Mouse (Mus musculus) liver, embryonic 15.5 days (tissue): Measurements from ENCODE around the gene P2rx2. TPM values are rescaled to one million over a fixed set of nuclear protein-coding genes. Genes with fewer than 3 reads are reported as not detected.
A peak's percentile ranks its signal among the peaks of the same experiment; 100 is the strongest.

Source experiments
- ATAC-seq: fragments of 200-750 bp; cut with Nextera tagmentation; 2 replicates; pipeline ENCODE4 v1.8.0; 2017; ENCODE audit warnings: moderate number of reproducible peaks, mild to moderate bottlenecking, moderate library complexity; ENCODE audit not compliant: insufficient read depth
- H3K27ac ChIP-seq: fragments of 300-500 bp; sonication (generic); replicated peaks from 2 replicates; pipeline ENCODE4 v1.5.1; 2015; ENCODE audit warnings: mild to moderate bottlenecking, inconsistent platforms
- H3K27me3 ChIP-seq: fragments of 300-500 bp; sonication (generic); 2 replicates; pipeline ENCODE4 v1.6.1; 2015; ENCODE audit warnings: mild to moderate bottlenecking, inconsistent platforms
- H3K36me3 ChIP-seq: fragments of 300-500 bp; sonication (generic); replicated peaks from 2 replicates; pipeline ENCODE4 v1.6.1; 2015; ENCODE audit warnings: moderate library complexity, mild to moderate bottlenecking, inconsistent platforms
- H3K4me1 ChIP-seq: fragments of 300-500 bp; sonication (generic); replicated peaks from 2 replicates; pipeline ENCODE4 v1.6.1; 2015; ENCODE audit warnings: inconsistent platforms
- H3K4me2 ChIP-seq: fragments of 300-500 bp; sonication (generic); 2 replicates; pipeline ENCODE4 v1.6.1; 2015; ENCODE audit warnings: moderate library complexity, mild to moderate bottlenecking, inconsistent platforms
- H3K4me3 ChIP-seq: fragments of 300-500 bp; sonication (generic); replicated peaks from 2 replicates; pipeline ENCODE4 v1.5.1; 2015; ENCODE audit warnings: mild to moderate bottlenecking, inconsistent platforms
- H3K9ac ChIP-seq: fragments of 300-500 bp; sonication (generic); 2 replicates; pipeline ENCODE4 v1.6.1; 2015; ENCODE audit warnings: moderate library complexity, mild to moderate bottlenecking, inconsistent platforms
- H3K9me3 ChIP-seq: fragments of 300-500 bp; sonication (generic); replicated peaks from 2 replicates; pipeline ENCODE4 v1.6.1; 2016; ENCODE audit warnings: inconsistent platforms
- WGBS: fragments of 180-500 bp; shearing (Covaris S2); methylation state at CpG from one replicate; pipeline ENCODE4 v1.1.7; 2015; ENCODE audit warnings: mixed read lengths; ENCODE audit not compliant: insufficient replicate concordance; 5-methylcytosine and 5-hydroxymethylcytosine counted together
- polyA plus RNA-seq: library from polyadenylated mRNA; unstranded; fragments of >200 nt; fragmentation: Nextera tagmentation; extraction: Ambion mirVana; gene quantifications from 2 replicates; pipeline ENCODE4 v1.2.1, GENCODE M21; 2015

P2rx2 gene
- 0.09 TPM in 1 of 2 replicates, not detected in the other for polyA plus RNA-seq

DNA sequence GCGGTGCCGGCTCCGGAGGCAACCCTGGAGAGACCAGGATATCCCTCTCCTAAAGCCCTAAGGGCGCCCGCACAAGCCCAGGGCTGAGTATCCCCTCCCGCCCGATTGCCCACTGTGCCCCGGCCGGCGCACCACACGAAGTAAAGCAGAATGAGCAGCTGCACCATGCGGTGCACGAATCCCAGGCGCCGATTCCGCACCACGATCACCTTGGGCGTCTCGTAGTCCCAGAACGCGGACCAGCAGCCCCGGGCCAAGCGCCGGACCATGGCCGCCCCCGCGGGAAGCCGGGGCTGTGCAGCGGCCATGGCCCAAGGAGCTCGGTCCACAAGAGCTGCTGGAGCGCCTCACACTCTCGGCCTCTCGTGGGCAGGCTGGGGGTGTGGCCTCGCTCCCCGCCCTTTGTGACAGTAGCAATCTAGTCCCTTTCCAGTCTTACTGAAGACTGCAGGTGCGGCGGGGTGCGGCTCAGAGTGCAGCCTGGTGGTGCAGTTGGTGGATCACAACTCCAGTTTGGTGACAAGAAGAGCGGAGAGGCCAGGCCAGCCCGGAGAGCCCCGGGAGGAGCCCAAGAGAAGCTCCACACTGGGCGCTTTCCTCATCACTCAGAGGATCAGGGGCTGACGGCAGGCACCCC lies at the start of gene P2rx2:
Gene P2rx2, minus strand, starts transcription at position 565 of the 637 bp plus-strand sequence.
- H3K9ac ChIP-seq = no peak within 1 kb of the TSS
- H3K27ac ChIP-seq = no peak within 1 kb of the TSS
- ATAC-seq = peak; percentile 13; the same call in 1 of the 2 replicates
- H3K9me3 ChIP-seq = no peaks in the 10 kb centered on the region
- peaks cover 8% of the 10 kb centered on the region for H3K4me1 ChIP-seq
- peak within 1 kb of the TSS; percentile 67 for H3K4me2 ChIP-seq
- peaks cover 55% of the 10 kb centered on the region for H3K27me3 ChIP-seq
- 2% methylated on average over 43 of the region's 43 CpGs for WGBS
- peak within 1 kb of the TSS; percentile 42 for H3K4me3 ChIP-seq
- peaks cover 11% of the 10 kb centered on the region for H3K36me3 ChIP-seq

DNA sequence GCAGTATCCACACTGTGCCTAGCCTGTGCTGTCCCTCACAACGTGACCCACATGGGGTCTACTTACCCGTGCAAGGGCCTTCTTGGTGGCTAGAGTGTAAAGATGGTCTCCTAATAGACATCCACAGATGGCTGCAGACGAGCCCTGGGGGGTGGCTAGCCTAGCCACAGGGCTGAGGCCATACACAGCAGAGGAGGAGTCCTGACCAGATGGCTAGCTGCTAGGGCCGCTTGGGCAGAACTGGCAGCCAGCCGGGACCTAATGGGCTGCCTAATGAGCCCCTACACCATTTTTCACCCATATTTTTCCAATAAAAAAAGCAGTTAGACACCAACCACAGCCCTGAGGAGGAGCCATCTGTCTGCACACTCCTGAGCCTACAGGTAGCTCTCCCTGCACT lies 49.7 kb upstream of the P2rx2 start:
- 0 out of 2 replicates have a peak, but pooled peaks cover 8% of the 10 kb centered on the region for H3K4me1 ChIP-seq
- no peak overlapping the region for H3K9ac ChIP-seq
- no peaks in the 10 kb centered on the region for H3K36me3 ChIP-seq
- 66% methylated on average over 5 of the region's 5 CpGs for WGBS
- no peaks in the 10 kb centered on the region for H3K9me3 ChIP-seq
- no peak overlapping the region for H3K4me3 ChIP-seq
- no peak overlapping the region for H3K27ac ChIP-seq
- H3K4me2 ChIP-seq = no peak overlapping the region
- peaks cover under 1% of the 10 kb centered on the region for H3K27me3 ChIP-seq
- no peak for ATAC-seq

DNA sequence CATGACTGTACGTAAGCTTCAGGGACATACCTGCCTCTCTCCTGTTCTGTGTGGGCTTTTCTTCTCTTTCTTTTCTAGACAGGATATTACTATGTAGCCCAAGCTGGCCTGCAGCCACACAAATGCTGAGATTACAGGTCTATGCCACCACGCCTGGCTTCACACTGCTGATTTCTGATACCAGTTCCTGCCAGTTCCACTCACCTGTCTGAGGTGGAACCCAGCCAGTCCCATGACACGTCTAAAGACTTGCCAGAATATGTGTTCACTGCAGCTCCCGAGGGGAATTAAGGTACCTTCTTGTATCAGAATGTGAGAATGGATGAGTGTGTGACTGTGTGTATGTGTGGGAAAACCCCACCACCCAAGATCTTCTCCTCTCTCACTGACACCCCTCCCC lies 47.6 kb upstream of the P2rx2 start:
- no peak for ATAC-seq
- 66% methylated on average over 4 of the region's 4 CpGs for WGBS
- H3K36me3 ChIP-seq = no peaks in the 10 kb centered on the region

DNA sequence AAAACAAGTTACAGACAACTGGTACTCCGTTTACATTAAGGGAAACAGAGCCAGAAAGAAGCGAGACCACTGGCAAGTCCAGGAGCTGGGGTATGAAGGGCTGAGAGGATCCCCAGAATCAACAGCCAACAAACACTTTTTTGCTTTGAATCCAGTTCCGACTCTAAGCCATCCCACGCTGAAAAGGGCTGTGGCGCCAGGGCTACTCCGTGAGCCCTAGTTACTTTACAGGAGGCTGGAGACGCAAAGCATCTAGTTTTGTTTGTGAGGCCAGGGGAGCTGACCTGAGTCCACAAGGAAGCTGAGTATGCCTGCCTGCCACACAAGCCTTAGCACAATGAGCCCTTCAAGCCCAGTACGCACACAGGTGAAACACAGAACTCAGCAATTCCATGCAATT lies 44.3 kb upstream of the P2rx2 start:
- Histone ChIP-seq H3K4me3 (peak overlapping the region; percentile 52), H3K4me1 (peaks cover 12% of the 10 kb centered on the region), H3K9me3 (no peaks in the 10 kb centered on the region), H3K27me3 (peaks cover 32% of the 10 kb centered on the region), H3K9ac (no peak overlapping the region), H3K4me2 (peak overlapping the region; percentile 70), H3K27ac (no peak overlapping the region), H3K36me3 (no peaks in the 10 kb centered on the region)
- WGBS = 31% methylated on average over 8 of the region's 8 CpGs
- ATAC-seq = no peak

More for the DNA sequence above, 47.6 kb upstream of the P2rx2 start:
- no peak overlapping the region for H3K4me2 ChIP-seq
- H3K27ac ChIP-seq = no peak overlapping the region
- H3K4me3 ChIP-seq = no peak overlapping the region
- H3K9me3 ChIP-seq = no peaks in the 10 kb centered on the region
- no peak overlapping the region for H3K9ac ChIP-seq
- peaks cover 22% of the 10 kb centered on the region for H3K27me3 ChIP-seq
- peaks cover 20% of the 10 kb centered on the region for H3K4me1 ChIP-seq

DNA sequence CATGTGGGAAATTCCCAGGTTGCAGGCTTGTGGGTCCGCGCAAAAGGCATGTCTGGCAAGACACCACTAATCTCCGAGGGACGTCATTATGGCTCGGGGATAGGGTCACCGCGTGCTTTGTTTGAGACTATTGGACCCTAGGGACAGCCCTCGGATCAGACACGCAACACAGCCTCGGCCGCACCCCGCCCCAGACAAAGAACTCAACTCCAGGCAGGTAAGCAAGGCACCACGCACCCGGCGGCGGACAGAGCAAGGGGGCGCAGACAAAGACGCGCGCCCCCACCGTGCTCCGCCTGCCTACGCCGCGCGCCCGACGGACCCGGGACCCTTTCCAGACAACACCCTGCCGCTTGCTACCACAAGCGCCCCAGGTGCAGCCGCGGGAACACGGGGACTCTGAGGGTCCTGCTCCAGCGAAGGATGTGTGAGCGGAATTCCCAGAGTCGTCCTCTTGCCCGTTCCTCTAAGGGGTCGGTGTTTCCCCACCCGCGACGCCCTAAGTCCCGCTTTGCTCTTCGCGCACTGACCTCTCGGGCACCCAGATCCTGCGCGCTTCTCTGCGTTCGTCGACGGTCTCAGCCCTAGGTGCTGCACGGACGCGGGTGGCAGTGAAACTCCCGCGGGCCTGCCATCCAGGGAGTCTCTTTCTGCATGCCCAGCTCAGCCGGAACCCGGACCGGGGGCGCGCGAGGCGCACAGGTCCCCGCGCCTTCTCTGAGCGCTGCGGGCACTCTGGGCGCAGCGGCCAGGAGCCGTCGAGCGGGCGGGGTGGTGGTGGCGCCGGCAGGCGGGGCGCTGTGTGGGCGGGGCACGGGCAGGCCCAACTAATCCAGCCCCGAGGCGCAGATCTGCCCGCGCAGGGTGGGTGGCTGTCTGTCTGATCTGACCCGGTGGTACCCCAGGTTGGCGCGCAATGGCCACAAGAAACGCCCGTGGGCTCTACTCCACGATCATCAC lies 43.6 kb upstream of the P2rx2 start:
- H3K4me1 ChIP-seq = peaks cover 12% of the 10 kb centered on the region
- no peak overlapping the region for H3K9ac ChIP-seq
- peaks cover 32% of the 10 kb centered on the region for H3K27me3 ChIP-seq
- no peaks in the 10 kb centered on the region for H3K9me3 ChIP-seq
- peak; percentile 56 for ATAC-seq
- no peaks in the 10 kb centered on the region for H3K36me3 ChIP-seq
- peak overlapping the region; percentile 52 for H3K4me3 ChIP-seq
- 4% methylated on average over 90 of the region's 90 CpGs for WGBS
- H3K27ac ChIP-seq = no peak overlapping the region
- H3K4me2 ChIP-seq = peak overlapping the region; percentile 70

DNA sequence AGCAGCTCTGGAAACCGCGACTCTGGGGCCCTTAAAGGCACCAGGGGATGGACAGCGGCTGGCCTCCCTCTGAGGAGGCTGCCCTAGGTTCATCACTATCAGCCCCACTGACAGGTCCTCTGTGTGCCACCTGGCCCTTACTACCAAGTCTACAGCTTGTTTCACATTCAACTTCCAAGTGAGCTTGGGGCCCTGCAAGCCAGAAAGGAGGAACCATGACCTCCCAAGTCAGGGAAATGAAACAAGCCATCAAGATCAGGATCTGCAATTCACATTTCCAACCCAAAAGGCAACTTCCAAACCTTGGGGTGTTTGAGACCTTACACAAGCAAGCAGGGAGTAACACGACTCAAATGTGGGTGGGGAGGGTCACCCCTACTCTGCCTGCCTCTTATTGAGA lies 42.3 kb upstream of the P2rx2 start:
- Histone ChIP-seq H3K4me2 (no peak overlapping the region), H3K27ac (no peak overlapping the region), H3K9ac (no peak overlapping the region), H3K36me3 (no peaks in the 10 kb centered on the region), H3K4me3 (no peak overlapping the region), H3K4me1 (peaks cover 12% of the 10 kb centered on the region), H3K9me3 (no peaks in the 10 kb centered on the region), H3K27me3 (peaks cover 32% of the 10 kb centered on the region)
- no peak for ATAC-seq
- 62% methylated on average over 4 of the region's 4 CpGs for WGBS

DNA sequence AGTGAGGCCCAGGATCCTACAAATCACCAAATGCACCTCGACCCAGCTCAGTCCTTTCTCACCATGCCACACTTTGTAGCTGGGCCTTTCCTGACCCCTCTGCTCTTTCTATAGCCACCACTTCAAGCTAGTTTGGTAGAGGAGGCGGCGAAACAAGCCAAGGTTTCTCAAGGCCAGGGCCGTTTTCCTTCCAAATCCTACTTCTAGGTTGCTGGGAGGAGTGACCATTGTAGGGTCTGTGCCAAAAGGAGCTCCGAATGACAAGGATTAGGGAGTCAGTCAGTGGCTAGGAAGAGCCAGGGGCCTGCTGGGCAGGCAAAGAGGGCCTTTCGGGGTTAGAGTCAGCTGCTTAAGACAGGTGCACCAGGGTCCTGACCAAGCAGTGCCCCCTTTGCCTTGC lies 41.5 kb upstream of the P2rx2 start:
- peaks cover 12% of the 10 kb centered on the region for H3K4me1 ChIP-seq
- no peak overlapping the region for H3K9ac ChIP-seq
- H3K4me3 ChIP-seq = no peak overlapping the region
- H3K27me3 ChIP-seq = peaks cover 32% of the 10 kb centered on the region
- ATAC-seq = no peak
- no peak overlapping the region for H3K27ac ChIP-seq
- no peaks in the 10 kb centered on the region for H3K9me3 ChIP-seq
- 77% methylated on average over 6 of the region's 6 CpGs for WGBS
- H3K4me2 ChIP-seq = no peak overlapping the region
- H3K36me3 ChIP-seq = no peaks in the 10 kb centered on the region

DNA sequence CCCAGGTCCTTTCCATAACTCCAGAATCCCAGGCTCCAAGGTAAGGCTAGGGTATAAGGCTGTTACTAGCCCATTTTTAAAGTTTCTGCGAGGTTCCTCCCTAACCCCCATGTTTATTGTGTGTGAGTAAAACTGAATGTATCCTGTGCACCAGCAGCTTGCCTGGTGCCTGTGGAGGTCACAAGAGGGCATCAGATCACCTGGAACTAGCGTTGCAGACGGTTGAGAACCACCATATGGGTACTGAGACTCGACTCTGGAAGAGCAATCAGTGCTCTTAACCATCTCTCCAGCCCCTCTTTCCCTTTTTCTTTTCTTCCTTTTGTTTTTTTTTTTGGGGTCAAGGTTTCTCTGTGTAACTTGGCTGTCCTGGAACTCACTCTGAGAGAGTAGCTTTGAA lies 36.8 kb upstream of the P2rx2 start:
- Histone ChIP-seq H3K9ac (no peak overlapping the region), H3K27me3 (0 out of 2 replicates have a peak, but pooled peaks cover 2% of the 10 kb centered on the region), H3K9me3 (no peaks in the 10 kb centered on the region), H3K36me3 (no peaks in the 10 kb centered on the region; the same call in 1 of the 2 replicates), H3K4me3 (no peak overlapping the region), H3K27ac (no peak overlapping the region), H3K4me2 (no peak overlapping the region), H3K4me1 (no peaks in the 10 kb centered on the region)
- WGBS = 69% methylated on average over 4 of the region's 4 CpGs
- ATAC-seq = no peak

DNA sequence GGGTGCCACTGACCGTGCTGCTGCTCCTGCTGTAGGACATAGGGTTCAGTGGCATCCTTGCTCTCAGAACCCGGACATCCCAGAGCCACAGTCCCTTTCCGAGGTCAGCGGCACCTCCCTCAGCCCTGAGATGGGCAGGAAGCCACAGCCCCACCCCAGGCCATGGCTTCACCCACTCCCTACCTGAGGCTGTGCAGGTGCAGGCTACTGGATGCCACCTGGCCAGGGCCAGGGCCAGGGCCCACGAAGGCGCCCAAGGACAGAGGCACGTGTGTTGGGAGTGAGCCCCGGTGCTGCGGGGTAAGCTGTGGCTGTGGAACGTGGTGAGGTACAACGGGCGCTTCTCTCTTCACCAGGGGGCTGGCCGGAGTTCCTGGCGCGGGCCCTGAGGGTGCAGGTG lies 36.1 kb upstream of the P2rx2 start:
- no peak overlapping the region for H3K27ac ChIP-seq
- H3K9me3 ChIP-seq = no peaks in the 10 kb centered on the region
- H3K9ac ChIP-seq = no peak overlapping the region
- H3K36me3 ChIP-seq = no peaks in the 10 kb centered on the region; the same call in 1 of the 2 replicates
- no peak for ATAC-seq
- no peaks in the 10 kb centered on the region for H3K27me3 ChIP-seq
- 84% methylated on average over 15 of the region's 15 CpGs for WGBS
- no peak overlapping the region for H3K4me2 ChIP-seq
- H3K4me1 ChIP-seq = no peaks in the 10 kb centered on the region
- H3K4me3 ChIP-seq = no peak overlapping the region

DNA sequence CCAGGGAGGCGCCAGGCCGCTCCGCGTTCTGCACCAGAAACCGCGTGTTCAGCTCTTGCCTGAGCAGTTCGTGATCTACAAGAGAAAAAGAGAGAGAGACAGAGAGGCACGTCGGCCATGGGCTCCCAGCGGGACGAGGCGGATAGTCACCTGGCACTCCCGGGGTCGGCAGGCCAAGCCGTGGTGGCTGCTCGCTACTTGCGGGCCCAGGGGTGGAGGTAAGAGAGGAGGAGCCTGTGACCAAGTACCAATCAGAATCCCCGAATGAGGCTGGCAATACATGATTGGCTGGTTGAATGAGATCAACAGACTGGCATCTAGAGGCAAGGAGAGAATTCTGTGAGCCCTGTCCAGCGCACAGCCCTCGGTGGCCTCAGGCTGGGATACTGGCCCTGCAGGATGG lies 35.2 kb upstream of the P2rx2 start:
- WGBS = 67% methylated on average over 20 of the region's 20 CpGs

DNA sequence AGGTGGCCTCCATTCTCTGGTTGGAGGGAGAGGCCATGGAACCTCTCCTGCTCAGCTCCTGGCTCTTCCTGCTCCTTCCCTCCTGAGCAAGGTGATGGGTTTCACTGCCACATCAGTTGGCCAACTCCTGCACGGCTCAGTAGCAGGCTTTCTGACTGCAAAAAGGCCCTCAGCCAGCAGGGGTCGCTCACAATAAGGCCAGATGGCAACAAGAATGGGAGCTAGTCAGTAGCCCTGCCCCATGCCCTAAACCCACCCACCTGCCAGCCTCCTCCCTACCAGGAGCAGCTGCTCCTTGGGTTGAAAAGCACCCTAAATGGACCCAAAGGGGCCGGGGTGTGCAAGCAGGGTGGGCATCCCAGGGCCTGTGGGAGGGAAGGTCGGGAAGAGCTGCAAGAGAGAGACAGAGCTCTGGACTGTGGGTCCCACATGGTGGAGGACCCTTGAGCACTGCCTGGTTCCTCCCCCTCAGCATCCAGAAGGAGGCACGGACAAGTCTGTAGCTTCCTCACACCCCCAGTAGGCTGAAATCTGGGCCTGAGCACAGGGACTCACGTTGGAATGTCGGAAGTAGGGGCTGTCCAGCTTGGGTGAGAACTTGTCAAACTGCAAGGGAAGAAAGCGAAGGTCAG lies 33.9 kb upstream of the P2rx2 start:
- no peak overlapping the region for H3K27ac ChIP-seq
- no peak overlapping the region for H3K4me2 ChIP-seq
- H3K36me3 ChIP-seq = no peaks in the 10 kb centered on the region; the same call in 1 of the 2 replicates
- no peak overlapping the region for H3K9ac ChIP-seq
- H3K27me3 ChIP-seq = no peaks in the 10 kb centered on the region
- no peaks in the 10 kb centered on the region for H3K4me1 ChIP-seq
- no peaks in the 10 kb centered on the region for H3K9me3 ChIP-seq
- ATAC-seq = peak; percentile 21; the same call in 1 of the 2 replicates
- 53% methylated on average over 8 of the region's 8 CpGs for WGBS
- no peak overlapping the region for H3K4me3 ChIP-seq

More for the DNA sequence above, 35.2 kb upstream of the P2rx2 start:
- Histone ChIP-seq H3K36me3 (no peaks in the 10 kb centered on the region; the same call in 1 of the 2 replicates), H3K9me3 (no peaks in the 10 kb centered on the region), H3K27me3 (no peaks in the 10 kb centered on the region), H3K9ac (no peak overlapping the region), H3K4me1 (no peaks in the 10 kb centered on the region), H3K4me3 (no peak overlapping the region), H3K27ac (no peak overlapping the region), H3K4me2 (no peak overlapping the region)
- no peak for ATAC-seq
